Mouse (Mus musculus) CH12.LX (cell line): ENCODE data around the gene Anapc13.

Source experiments
- CTCF ChIP-seq, 2 experiments: IDR thresholded peaks in 1 of 2; conservative IDR thresholded peaks in 1 of 2; 2 replicates each; pipeline ENCODE4 v1.5.1; 2011 to 2012; ENCODE audit warnings: low read depth in 2 of 2, low read length in 2 of 2, improper control_type of control experiment in 1 of 2, inconsistent platforms in 1 of 2, mild to moderate bottlenecking in 1 of 2, moderate library complexity in 1 of 2
- ELF1 ChIP-seq: IDR thresholded peaks from 2 replicates; pipeline ENCODE4 v1.6.1; 2014; ENCODE audit warnings: low read depth, mild to moderate bottlenecking, inconsistent platforms, low read length, improper control_type of control experiment
- PAX5 ChIP-seq: IDR thresholded peaks from 2 replicates; pipeline ENCODE4 v1.6.1; 2012; ENCODE audit warnings: low read length, inconsistent platforms, mixed read lengths
- POLR2A ChIP-seq: IDR thresholded peaks from 2 replicates; pipeline ENCODE4 v1.6.1; 2011; ENCODE audit warnings: low read depth, mild to moderate bottlenecking, improper control_type of control experiment, low read length
- RAD21 ChIP-seq: IDR thresholded peaks from 2 replicates; pipeline ENCODE4 v1.6.1; 2011; ENCODE audit warnings: low read depth, mild to moderate bottlenecking, low read length, improper control_type of control experiment, moderate library complexity
- SIN3A ChIP-seq: IDR thresholded peaks from 2 replicates; pipeline ENCODE4 v1.6.1; 2012; ENCODE audit warnings: low read length, improper control_type of control experiment, inconsistent platforms
- SMC3 ChIP-seq: IDR thresholded peaks from 2 replicates; pipeline ENCODE4 v1.6.1; 2011; ENCODE audit warnings: low read depth, low read length, improper control_type of control experiment
- TBP ChIP-seq: conservative IDR thresholded peaks from 2 replicates; pipeline ENCODE4 v1.6.1; 2011; ENCODE audit warnings: low read depth, low read length, improper control_type of control experiment

DNA sequence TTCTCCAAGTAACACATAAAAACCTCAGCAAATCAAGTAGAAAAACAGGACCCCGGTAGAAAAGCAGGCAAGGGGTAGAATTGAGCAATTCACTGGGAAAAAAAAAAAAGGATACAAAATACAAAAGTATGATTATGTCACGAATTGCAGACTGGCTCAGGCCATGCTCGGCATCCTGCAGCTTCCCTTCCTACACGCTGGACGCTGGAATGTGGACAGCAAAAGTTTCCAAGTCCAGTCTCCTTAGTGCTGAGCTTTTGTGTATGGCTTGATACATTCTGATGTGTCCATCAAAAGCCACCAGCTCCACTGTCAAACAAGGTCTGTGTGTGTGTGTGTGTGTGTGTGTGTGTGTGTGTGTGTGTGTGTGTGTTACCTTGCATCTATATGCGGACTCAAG is 15.4 kb downstream of the Anapc13 start:
- TF ChIP-seq TBP: no peak
- TF ChIP-seq CTCF (conservative IDR thresholded peaks at IDR 0.05 in 1 of 2, IDR thresholded peaks at IDR 0.05 in 1 of 2; ENCODE audit: low read depth in 2 of 2, low read length in 2 of 2): no peak
- no peak for TF ChIP-seq POLR2A
- TF ChIP-seq ELF1: no peak
- no peak for TF ChIP-seq RAD21
- TF ChIP-seq SMC3: no peak
- no peak for TF ChIP-seq PAX5
- no peak for TF ChIP-seq SIN3A
